10 mouse cellular contexts compared by ENCODE assay signal in genomic region chr11:96596301-96596700, GRCm38 (mm10).
DNase-seq lines count a peak whose midpoint lies in the region; ATAC-seq and TF ChIP-seq lines count a peak whose summit lies in the region.
"Had no signal": no experiment of that assay in that cellular context is flagged by ENCODE, and none has a peak within 500 bp of the region (broad histone marks: within the 10 kb centered on the region; RNA-seq: fewer than 3 reads in every experiment).

No protein-coding gene starts in this region.

- no peaks in the 10 kb centered on the region for H3K36me3 ChIP-seq in kidney, embryonic 15.5 days
- H3K36me3 ChIP-seq in forebrain, embryonic 15.5 days: no peaks in the 10 kb centered on the region
- no peaks in the 10 kb centered on the region for H3K36me3 ChIP-seq in intestine, postnatal 0 days (ENCODE audit: control insufficient read depth, insufficient read depth)
- no peaks in the 10 kb centered on the region for H3K36me3 ChIP-seq in neural tube, embryonic 12.5 days
- H3K36me3 ChIP-seq: embryonic facial prominence, embryonic 12.5 days had no signal

- DNase-seq in kidney, adult 8-10 months: no peak
- no peak for DNase-seq in cerebellum, adult 9-10 months
- no peak for DNase-seq in thymus, postnatal 25 days
- DNase-seq in thymus, postnatal 0 days (ENCODE audit: low spot score): no peak
- DNase-seq: gastrocnemius, postnatal 14 days had no signal

- no peak for TF ChIP-seq CTCF in intestine, postnatal 0 days (IDR thresholded peaks at IDR 0.05; ENCODE audit: low read depth)

- peaks cover 21% of the 10 kb centered on the region for H3K4me1 ChIP-seq in kidney, embryonic 15.5 days
- H3K4me1 ChIP-seq in forebrain, embryonic 15.5 days: peaks cover 19% of the 10 kb centered on the region
- no peaks in the 10 kb centered on the region; the same call in 1 of the 2 replicates for H3K4me1 ChIP-seq in intestine, postnatal 0 days (replicated peaks; ENCODE audit: control insufficient read depth, insufficient read depth, low read length)
- peaks cover 31% of the 10 kb centered on the region for H3K4me1 ChIP-seq in neural tube, embryonic 12.5 days
- H3K4me1 ChIP-seq: embryonic facial prominence, embryonic 12.5 days had no signal

- no peak overlapping the region for H3K27ac ChIP-seq in kidney, embryonic 15.5 days
- H3K27ac ChIP-seq in forebrain, embryonic 15.5 days (replicated peaks): peak overlapping the region; percentile 75
- no peak overlapping the region for H3K27ac ChIP-seq in intestine, postnatal 0 days (ENCODE audit: low read depth, low read length)
- peak overlapping the region; percentile 91; the same call in 1 of the 2 replicates for H3K27ac ChIP-seq in neural tube, embryonic 12.5 days
- H3K27ac ChIP-seq: embryonic facial prominence, embryonic 12.5 days had no signal

- no peak for ATAC-seq in kidney, embryonic 15.5 days (replicated peaks; ENCODE audit: low FRiP score)
- no peak for ATAC-seq in forebrain, embryonic 15.5 days (replicated peaks)
- ATAC-seq in intestine, postnatal 0 days: no peak
- ATAC-seq in neural tube, embryonic 12.5 days (ENCODE audit: low FRiP score, low read depth): 0 out of 2 replicates have a peak, but pooled peaks have one; percentile 37

- peak overlapping the region; percentile 35 for H3K4me2 ChIP-seq in kidney, embryonic 15.5 days
- peak overlapping the region; percentile 36 for H3K4me2 ChIP-seq in forebrain, embryonic 15.5 days (replicated peaks)
- peak overlapping the region; percentile 44; the same call in 1 of the 2 replicates for H3K4me2 ChIP-seq in intestine, postnatal 0 days (replicated peaks; ENCODE audit: low read depth)
- H3K4me2 ChIP-seq in neural tube, embryonic 12.5 days (replicated peaks): peak overlapping the region; percentile 56
- H3K4me2 ChIP-seq: embryonic facial prominence, embryonic 12.5 days had no signal

- peaks cover 8% of the 10 kb centered on the region; the same call in 1 of the 2 replicates for H3K27me3 ChIP-seq in kidney, embryonic 15.5 days
- no peaks in the 10 kb centered on the region for H3K27me3 ChIP-seq in forebrain, embryonic 15.5 days
- H3K27me3 ChIP-seq in intestine, postnatal 0 days (replicated peaks; ENCODE audit: control insufficient read depth, insufficient read depth, low read length): no peaks in the 10 kb centered on the region
- no peaks in the 10 kb centered on the region for H3K27me3 ChIP-seq in neural tube, embryonic 12.5 days (replicated peaks)
- H3K27me3 ChIP-seq: embryonic facial prominence, embryonic 12.5 days had no signal

- H3K4me3 ChIP-seq in kidney, embryonic 15.5 days (replicated peaks): no peak overlapping the region
- H3K4me3 ChIP-seq in forebrain, embryonic 15.5 days: peak overlapping the region; percentile 2; the same call in 1 of the 2 replicates
- H3K4me3 ChIP-seq in intestine, postnatal 0 days (ENCODE audit: low read depth, low read length): no peak overlapping the region
- 0 out of 2 replicates have a peak overlapping the region, but pooled peaks have one; percentile 22 for H3K4me3 ChIP-seq in neural tube, embryonic 12.5 days
- H3K4me3 ChIP-seq: embryonic facial prominence, embryonic 12.5 days had no signal

- WGBS in kidney, embryonic 15.5 days: 27% methylated on average over 6 of the region's 6 CpGs
- 5% methylated on average over 6 of the region's 6 CpGs for WGBS in forebrain, embryonic 15.5 days
- 22% methylated on average over 6 of the region's 6 CpGs for WGBS in intestine, postnatal 0 days
- WGBS in neural tube, embryonic 12.5 days: 5% methylated on average over 6 of the region's 6 CpGs

- no peak overlapping the region for H3K9ac ChIP-seq in kidney, embryonic 15.5 days
- no peak overlapping the region for H3K9ac ChIP-seq in forebrain, embryonic 15.5 days (replicated peaks)
- no peak overlapping the region for H3K9ac ChIP-seq in intestine, postnatal 0 days (ENCODE audit: low read depth, low read length)
- H3K9ac ChIP-seq in neural tube, embryonic 12.5 days: peak overlapping the region; percentile 58; the same call in 1 of the 2 replicates
- H3K9ac ChIP-seq: embryonic facial prominence, embryonic 12.5 days had no signal

- no peaks in the 10 kb centered on the region for H3K9me3 ChIP-seq in kidney, embryonic 15.5 days (replicated peaks)
- H3K9me3 ChIP-seq in forebrain, embryonic 15.5 days: no peaks in the 10 kb centered on the region
- H3K9me3 ChIP-seq in intestine, postnatal 0 days (ENCODE audit: control insufficient read depth): no peaks in the 10 kb centered on the region
- H3K9me3 ChIP-seq in neural tube, embryonic 12.5 days: no peaks in the 10 kb centered on the region
- H3K9me3 ChIP-seq: embryonic facial prominence, embryonic 12.5 days had no signal

Comparison
In these comparisons a context has a peak if more than half of its experiments do, and no peak if none do; other contexts are left out.
1. H3K27ac ChIP-seq: peak in forebrain, embryonic 15.5 days (single experiment) and neural tube, embryonic 12.5 days (single experiment); none in kidney, embryonic 15.5 days (single experiment) and intestine, postnatal 0 days (single experiment).
2. H3K4me3 ChIP-seq: peak in forebrain, embryonic 15.5 days (single experiment) and neural tube, embryonic 12.5 days (single experiment); none in kidney, embryonic 15.5 days (single experiment) and intestine, postnatal 0 days (single experiment).
3. Peak in every context shown above with its lines, with median percentiles within 50 percentile points of each other: H3K4me2 ChIP-seq.